Mouse (Mus musculus): ENCODE measurements around the gene Zbed6. TPM values are rescaled to one million over a fixed set of nuclear protein-coding genes. Genes with fewer than 3 reads are reported as not detected.
"Not testable (repeated sequence)": the region's sequence is repeated elsewhere in the genome, so short reads cannot be mapped to it uniquely, and the experiment has no call there.

The Zbed6 gene
- polyA plus RNA-seq (2015; fragmentation: Nextera tagmentation; extraction: Ambion mirVana) = 0.14 and 0.86 TPM in 2 replicates

GRCm38 (mm10) chr1:133660466-133661202, at the start of gene Zbed6:
Zbed6 (minus strand) TSS chr1:133660885.
- peak; percentile 38 for DNase-seq (ENCODE audit: low spot score)

GRCm38 (mm10) chr1:133709292-133709691, 48.6 kb upstream of the Zbed6 start:
- peak; percentile 62 for DNase-seq (ENCODE audit: low spot score)

GRCm38 (mm10) chr1:133701824-133702223, 41.1 kb upstream of the Zbed6 start:
- DNase-seq (ENCODE audit: low spot score) = peak; percentile 53

- DNase-seq (ENCODE audit: low spot score) = no peak
Measured at GRCm38 (mm10) chr1:133697935-133698620, 37.4 kb upstream of the Zbed6 start.

- no peak for DNase-seq (ENCODE audit: low spot score)
Measured at GRCm38 (mm10) chr1:133695901-133696300, 35.2 kb upstream of the Zbed6 start.

- peak; percentile 39 for DNase-seq (ENCODE audit: low spot score)
Measured at GRCm38 (mm10) chr1:133694876-133695275, 34.2 kb upstream of the Zbed6 start.

GRCm38 (mm10) chr1:133694301-133694700, 33.6 kb upstream of the Zbed6 start:
- no peak for DNase-seq (ENCODE audit: low spot score)

GRCm38 (mm10) chr1:133693536-133694114, 32.9 kb upstream of the Zbed6 start:
- DNase-seq (ENCODE audit: low spot score) = no peak

GRCm38 (mm10) chr1:133692195-133692594, 31.5 kb upstream of the Zbed6 start:
- DNase-seq (ENCODE audit: low spot score) = no peak

GRCm38 (mm10) chr1:133691046-133691445, 30.4 kb upstream of the Zbed6 start:
- DNase-seq (ENCODE audit: low spot score) = no peak

- peak; percentile 88 for DNase-seq (ENCODE audit: low spot score)
Measured at GRCm38 (mm10) chr1:133689897-133690296, 29.2 kb upstream of the Zbed6 start, which contains the start of gene Lax1. Lax1 (minus strand) TSS chr1:133690108.

GRCm38 (mm10) chr1:133688301-133688700, 27.6 kb upstream of the Zbed6 start:
- no peak for DNase-seq (ENCODE audit: low spot score)

GRCm38 (mm10) chr1:133685749-133686519, 25.2 kb upstream of the Zbed6 start:
- no peak for DNase-seq (ENCODE audit: low spot score)

GRCm38 (mm10) chr1:133671801-133672200, 11.1 kb upstream of the Zbed6 start:
- DNase-seq (ENCODE audit: low spot score) = no peak

GRCm38 (mm10) chr1:133671266-133671665, 10.6 kb upstream of the Zbed6 start:
- no peak for DNase-seq (ENCODE audit: low spot score)

GRCm38 (mm10) chr1:133670776-133671175, 10.1 kb upstream of the Zbed6 start:
- no peak for DNase-seq (ENCODE audit: low spot score)

GRCm38 (mm10) chr1:133670190-133670589, 9.5 kb upstream of the Zbed6 start:
- no peak for DNase-seq (ENCODE audit: low spot score)

GRCm38 (mm10) chr1:133668618-133669017, 7.9 kb upstream of the Zbed6 start:
- DNase-seq (ENCODE audit: low spot score) = no peak

GRCm38 (mm10) chr1:133667721-133668120, 7.0 kb upstream of the Zbed6 start:
- DNase-seq (ENCODE audit: low spot score) = no peak

GRCm38 (mm10) chr1:133665713-133666112, 5.0 kb upstream of the Zbed6 start:
- DNase-seq (ENCODE audit: low spot score) = not testable (repeated sequence)

GRCm38 (mm10) chr1:133664203-133664970, 3.7 kb upstream of the Zbed6 start:
- DNase-seq (ENCODE audit: low spot score) = no peak
